ENCODE assay signal across 28 mouse cellular contexts in genomic region chr11:61722077-61722476, GRCm38 (mm10). TPM values are rescaled to one million over a fixed set of nuclear protein-coding genes. Genes with fewer than 3 reads are reported as not detected.
DNase-seq lines count a peak whose midpoint lies in the region; ATAC-seq and TF ChIP-seq lines count a peak whose summit lies in the region.
"Had no signal": no experiment of that assay in that cellular context is flagged by ENCODE, and none has a peak within 500 bp of the region (broad histone marks: within the 10 kb centered on the region; RNA-seq: fewer than 3 reads in every experiment).

No protein-coding gene starts in this region.

- no peaks in the 10 kb centered on the region for H3K36me3 ChIP-seq in kidney, embryonic 14.5 days (ENCODE audit: control insufficient read depth, insufficient read depth, low read length)
- H3K36me3 ChIP-seq in kidney, postnatal 0 days (ENCODE audit: insufficient read depth, low read length) = 0 out of 2 replicates have a peak, but pooled peaks cover 4% of the 10 kb centered on the region
- H3K36me3 ChIP-seq in neural tube, embryonic 15.5 days = peaks cover 7% of the 10 kb centered on the region; the same call in 1 of the 2 replicates

- H3K4me2 ChIP-seq in kidney, embryonic 14.5 days (replicated peaks; ENCODE audit: low read depth, low read length) = no peak overlapping the region
- no peak overlapping the region for H3K4me2 ChIP-seq in kidney, postnatal 0 days (ENCODE audit: low read length)
- no peak overlapping the region for H3K4me2 ChIP-seq in neural tube, embryonic 15.5 days
- H3K4me2 ChIP-seq: embryonic facial prominence, embryonic 15.5 days; hindbrain, embryonic 13.5 days had no signal

- no peak overlapping the region for H3K27ac ChIP-seq in kidney, embryonic 14.5 days (ENCODE audit: low read depth, low read length)
- H3K27ac ChIP-seq in kidney, postnatal 0 days = 0 out of 2 replicates have a peak overlapping the region, but pooled peaks have one; percentile 47
- no peak overlapping the region for H3K27ac ChIP-seq in neural tube, embryonic 15.5 days (replicated peaks)
- H3K27ac ChIP-seq: embryonic facial prominence, embryonic 15.5 days; forebrain, embryonic 10.5 days; hindbrain, embryonic 13.5 days had no signal

- ATAC-seq in kidney, embryonic 14.5 days (ENCODE audit: low FRiP score, low TSS enrichment) = no peak
- peak; percentile 78 for ATAC-seq in kidney, postnatal 0 days (replicated peaks; ENCODE audit: low FRiP score, low read depth)
- ATAC-seq in neural tube, embryonic 15.5 days (ENCODE audit: low FRiP score) = no peak
- ATAC-seq: activated CD4-positive, CD25-positive, alpha-beta regulatory T cell, adult 4 months; forebrain, embryonic 14.5 days; Patski had no signal

- H3K9ac ChIP-seq in kidney, embryonic 14.5 days (ENCODE audit: low read depth, low read length) = no peak overlapping the region
- no peak overlapping the region for H3K9ac ChIP-seq in kidney, postnatal 0 days (ENCODE audit: low read depth, low read length)
- H3K9ac ChIP-seq in neural tube, embryonic 15.5 days (replicated peaks) = no peak overlapping the region
- H3K9ac ChIP-seq: embryonic facial prominence, embryonic 15.5 days; hindbrain, embryonic 13.5 days had no signal

- H3K27me3 ChIP-seq in kidney, embryonic 14.5 days (ENCODE audit: control insufficient read depth, insufficient read depth, low read length) = no peaks in the 10 kb centered on the region
- no peaks in the 10 kb centered on the region for H3K27me3 ChIP-seq in kidney, postnatal 0 days (ENCODE audit: insufficient read depth, low read length)
- no peaks in the 10 kb centered on the region for H3K27me3 ChIP-seq in neural tube, embryonic 15.5 days (replicated peaks)
- H3K27me3 ChIP-seq: embryonic facial prominence, embryonic 15.5 days; hindbrain, embryonic 13.5 days; Patski had no signal

- TF ChIP-seq CTCF in kidney, postnatal 0 days (IDR thresholded peaks at IDR 0.05; ENCODE audit: low read depth) = no peak

- 37% methylated on average over 5 of the region's 5 CpGs for WGBS in kidney, embryonic 14.5 days
- WGBS in kidney, postnatal 0 days = 40% methylated on average over 5 of the region's 5 CpGs
- 67% methylated on average over 5 of the region's 5 CpGs for WGBS in neural tube, embryonic 15.5 days

- no peak overlapping the region for H3K4me3 ChIP-seq in kidney, embryonic 14.5 days (ENCODE audit: low read length)
- no peak overlapping the region for H3K4me3 ChIP-seq in kidney, postnatal 0 days (replicated peaks; ENCODE audit: low read depth, low read length)
- no peak overlapping the region for H3K4me3 ChIP-seq in neural tube, embryonic 15.5 days (replicated peaks)
- H3K4me3 ChIP-seq: embryonic facial prominence, embryonic 15.5 days; erythroblast, embryonic 14.5 days; forebrain, embryonic 10.5 days; hindbrain, embryonic 13.5 days had no signal

- peak; percentile 86 for DNase-seq in kidney, adult 11 months
- DNase-seq in kidney, adult 8-10 months = peak; percentile 74 to 84
- DNase-seq in kidney, postnatal 0 days (ENCODE audit: low spot score) = peak; percentile 25
- DNase-seq in kidney, postnatal 36 days = peak; percentile 77 to 84
- no peak for DNase-seq in cerebellum, adult 9-11 months
- no peak for DNase-seq in heart, adult 18-20 months
- DNase-seq: adrenal gland, postnatal 25 days; cerebellum, adult 18-20 months; cerebellum, postnatal 10 days; embryo, embryonic 11 days; gastrocnemius, postnatal 10 days; heart, postnatal 10 days; heart, postnatal 4 days had no signal

- H3K4me1 ChIP-seq in kidney, embryonic 14.5 days (ENCODE audit: control insufficient read depth, insufficient read depth, low read length) = no peaks in the 10 kb centered on the region
- H3K4me1 ChIP-seq in kidney, postnatal 0 days (replicated peaks; ENCODE audit: insufficient read depth, low read length) = no peaks in the 10 kb centered on the region
- 0 out of 2 replicates have a peak, but pooled peaks cover 5% of the 10 kb centered on the region for H3K4me1 ChIP-seq in neural tube, embryonic 15.5 days
- H3K4me1 ChIP-seq: embryonic facial prominence, embryonic 15.5 days; forebrain, embryonic 10.5 days had no signal

- no peaks in the 10 kb centered on the region for H3K9me3 ChIP-seq in kidney, embryonic 14.5 days (ENCODE audit: control insufficient read depth, low read length)
- no peaks in the 10 kb centered on the region for H3K9me3 ChIP-seq in kidney, postnatal 0 days (replicated peaks; ENCODE audit: low read length)
- no peaks in the 10 kb centered on the region for H3K9me3 ChIP-seq in neural tube, embryonic 15.5 days (replicated peaks)
- H3K9me3 ChIP-seq: embryonic facial prominence, embryonic 15.5 days; forebrain, embryonic 10.5 days; hindbrain, embryonic 13.5 days had no signal

RNA-seq across cellular contexts. Expression of gene Slc5a10, which starts 1.5 kb away (rescaled TPM):
- 0.11 and 0.16 TPM in 2 replicates for polyA plus RNA-seq in kidney, embryonic 14.5 days (2014; fragmentation: Nextera tagmentation; extraction: Ambion mirVana)
- polyA plus RNA-seq in kidney, postnatal 0 days (2015; fragmentation: Nextera tagmentation; extraction: Ambion mirVana) = 19.6 and 21.2 TPM in 2 replicates
- not detected for total RNA-seq in heart, adult 18-20 months (2021)
- polyA plus RNA-seq in neural tube, embryonic 15.5 days (2015; fragmentation: Nextera tagmentation; extraction: Ambion mirVana) = not detected in 2 replicates
- total RNA-seq: adrenal gland, adult 18-20 months; adrenal gland, postnatal 25 days; common myeloid progenitor, adult 5-6 weeks; gastrocnemius, postnatal 10 days; heart, postnatal 10 days; heart, postnatal 4 days; MEL had no signal
- polyA plus RNA-seq: activated CD4-positive, CD25-positive, alpha-beta regulatory T cell, adult 4 months; C2C12; embryonic facial prominence, embryonic 11.5 days; erythroblast, embryonic 14.5 days; forebrain, embryonic 14.5 days; heart, embryonic 14.5 days; hindbrain, embryonic 13.5 days; Patski had no signal

RNA-seq across cellular contexts. Expression of gene Fam83g, which starts 38.2 kb away (rescaled TPM):
- 1.8 and 1.9 TPM in 2 replicates for polyA plus RNA-seq in kidney, embryonic 14.5 days (2014; fragmentation: Nextera tagmentation; extraction: Ambion mirVana)
- 2.7 and 2.9 TPM in 2 replicates for polyA plus RNA-seq in kidney, postnatal 0 days (2015; fragmentation: Nextera tagmentation; extraction: Ambion mirVana)
- under 1 TPM; 0.25 to 0.33 TPM for total RNA-seq in heart, adult 18-20 months (2021)
- 0.27 and 1.1 TPM in 2 replicates for polyA plus RNA-seq in neural tube, embryonic 15.5 days (2015; fragmentation: Nextera tagmentation; extraction: Ambion mirVana)
- total RNA-seq: common myeloid progenitor, adult 5-6 weeks had no signal
- polyA plus RNA-seq: C2C12, Patski had no signal

RNA-seq across cellular contexts. Expression of gene Prpsap2, which starts 39.8 kb away (rescaled TPM):
- 28.0 and 31.7 TPM in 2 replicates for polyA plus RNA-seq in kidney, embryonic 14.5 days (2014; fragmentation: Nextera tagmentation; extraction: Ambion mirVana)
- 27.8 and 28.2 TPM in 2 replicates for polyA plus RNA-seq in kidney, postnatal 0 days (2015; fragmentation: Nextera tagmentation; extraction: Ambion mirVana)
- 1 to 10 TPM; 7.1 to 7.8 TPM for total RNA-seq in heart, adult 18-20 months (2021)
- polyA plus RNA-seq in neural tube, embryonic 15.5 days (2015; fragmentation: Nextera tagmentation; extraction: Ambion mirVana) = 43.1 and 49.8 TPM in 2 replicates

Comparison
In these comparisons a context has a peak if more than half of its experiments do, and no peak if none do; other contexts are left out.
1. RNA of gene Slc5a10, which starts 1.5 kb away (polyA plus RNA-seq): 19.6 to 21.2 TPM in kidney, postnatal 0 days; 0.11 to 0.16 TPM in kidney, embryonic 14.5 days and not detected in neural tube, embryonic 15.5 days; every median in the first group is over 10 times any median in the second.
2. DNase-seq: peak in kidney, adult 11 months (single experiment), kidney, adult 8-10 months (2 of 2), kidney, postnatal 0 days (single experiment) and kidney, postnatal 36 days (2 of 2); none in cerebellum, adult 9-11 months (single experiment) and heart, adult 18-20 months (0 of 2).